Mouse (Mus musculus) left cerebral cortex, adult 18-20 months (tissue): ENCODE data around the gene Slc9a5. TPM values are rescaled to one million over a fixed set of nuclear protein-coding genes. Genes with fewer than 3 reads are reported as not detected.

Experiments used
- DNase-seq, 2 experiments: peaks; one replicate each; pipeline ENCODE4 v3.0.0; 2021 to 2022; ENCODE audit warnings: low spot score in 2 of 2, mixed read lengths in 1 of 2
- total RNA-seq, 2 experiments: library from RNA; stranded (reverse); gene quantifications; 2 replicates each; pipeline ENCODE4 v1.2.3; 2021

The Slc9a5 gene
- total RNA-seq, 2 experiments from 2014 or later = 31.1 to 35.6 TPM

GRCm38 (mm10) chr8:105323183-105323582 lies 25.5 kb upstream of the Slc9a5 start:
- no peak for DNase-seq

- no peak for DNase-seq
Observed at GRCm38 (mm10) chr8:105325641-105326093, 23.0 kb upstream of the Slc9a5 start.

DNA sequence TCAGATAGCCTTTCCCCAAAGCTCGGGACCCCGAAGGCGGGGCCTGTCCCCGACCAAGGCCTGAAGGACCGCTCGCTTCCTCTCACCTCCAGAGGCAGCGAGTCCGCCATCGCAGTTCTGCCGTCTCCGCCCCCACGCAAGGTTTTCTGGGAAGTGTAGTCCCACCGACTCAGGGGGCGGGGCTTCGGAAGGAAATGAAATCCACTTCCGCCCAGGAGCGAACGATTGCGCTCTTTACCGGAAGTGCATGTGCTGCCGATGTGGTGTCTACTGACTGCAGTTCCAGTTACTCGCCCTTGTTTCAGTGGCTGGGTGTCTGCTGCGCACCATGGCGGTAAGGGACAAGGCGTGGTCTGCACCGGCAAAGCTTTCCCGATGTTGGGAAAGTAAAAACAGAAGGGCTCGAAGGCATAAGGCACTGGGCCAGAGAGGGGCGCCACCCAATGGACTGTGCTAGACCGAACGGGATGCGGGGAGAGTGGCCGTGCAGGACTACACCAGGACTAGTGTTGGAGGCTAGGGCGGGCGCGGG lies 22.4 kb upstream of the Slc9a5 start, which contains the start of the genes Lrrc29 and Tmem208:
Gene Lrrc29, minus strand, starts transcription at position 138 of the 532 bp plus-strand sequence.
Gene Tmem208, plus strand, starts transcription at position 214 of the 532 bp plus-strand sequence.
- peak; percentile 97 to 98 for DNase-seq

- no peak for DNase-seq
Observed at GRCm38 (mm10) chr8:105326968-105327367, 21.7 kb upstream of the Slc9a5 start.

- no peak for DNase-seq
Observed at GRCm38 (mm10) chr8:105330325-105330724, 18.3 kb upstream of the Slc9a5 start.

DNA sequence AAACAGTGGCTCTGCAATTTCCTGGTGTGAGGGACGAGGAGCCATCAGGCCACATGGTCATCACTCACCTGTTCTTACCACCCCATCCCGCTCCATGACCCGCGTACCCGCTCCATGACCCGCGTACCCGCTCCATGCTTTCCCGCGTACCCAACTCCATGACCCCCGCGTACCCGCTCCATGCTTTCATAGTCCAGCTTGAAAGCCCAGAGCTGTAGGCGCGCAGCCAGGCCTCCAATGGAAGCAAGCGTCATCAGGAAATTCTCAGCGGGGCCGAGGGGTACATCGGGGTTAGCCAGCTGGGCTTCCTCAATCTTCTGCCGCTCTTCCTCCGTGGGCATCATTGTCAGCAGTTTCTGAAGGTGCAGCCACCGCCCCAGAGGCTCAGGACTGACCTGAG lies 17.2 kb upstream of the Slc9a5 start:
- DNase-seq = no peak

- DNase-seq = no peak
Observed at GRCm38 (mm10) chr8:105331931-105332330, 16.7 kb upstream of the Slc9a5 start.

DNA sequence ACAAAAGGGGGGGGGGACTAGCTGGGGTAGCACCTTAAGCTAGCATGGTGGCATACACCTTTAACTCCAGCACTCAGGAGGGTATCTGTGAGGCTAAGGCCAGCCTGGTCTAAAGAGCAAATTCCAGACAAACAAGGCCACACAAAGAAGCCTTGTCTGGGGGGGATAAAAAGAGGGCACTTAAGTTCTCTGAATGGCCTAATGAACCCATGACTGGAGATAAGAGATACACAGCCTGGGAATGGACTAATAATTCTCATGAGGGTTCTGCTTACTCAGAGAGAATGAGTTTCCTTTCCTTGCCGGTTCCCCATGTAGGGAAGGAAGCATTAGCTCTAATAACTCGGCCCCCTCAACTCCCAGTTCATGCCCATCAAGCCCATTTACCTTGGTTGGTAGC lies 16.1 kb upstream of the Slc9a5 start:
- DNase-seq = no peak

GRCm38 (mm10) chr8:105336373-105337130 lies 12.1 kb upstream of the Slc9a5 start:
- DNase-seq = no peak

DNA sequence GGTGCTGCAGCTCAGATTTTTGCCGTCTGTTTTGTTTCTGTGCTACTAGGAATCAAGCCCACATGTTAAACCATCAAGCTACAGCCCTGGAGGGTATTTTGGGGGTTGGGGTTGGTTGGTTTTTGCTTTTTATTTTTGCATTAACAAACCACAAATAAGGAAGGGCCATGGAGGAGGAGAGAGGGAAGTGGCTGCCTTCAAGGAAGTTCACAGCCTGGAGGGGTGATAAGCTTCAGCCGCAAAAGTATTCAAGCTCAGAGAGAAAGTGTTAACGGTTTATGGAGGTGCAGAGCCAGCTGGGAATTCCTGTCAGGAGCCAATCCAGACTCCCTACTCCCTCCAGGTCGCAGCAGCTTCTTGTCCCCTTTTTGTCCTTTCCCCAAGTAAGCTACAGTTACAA lies 9.7 kb upstream of the Slc9a5 start:
- no peak for DNase-seq

- DNase-seq = no peak
Observed at GRCm38 (mm10) chr8:105339886-105340635, 8.6 kb upstream of the Slc9a5 start.

- DNase-seq = no peak
Observed at GRCm38 (mm10) chr8:105341399-105341798, 7.2 kb upstream of the Slc9a5 start.

- no peak for DNase-seq
Observed at GRCm38 (mm10) chr8:105342768-105343167, 5.9 kb upstream of the Slc9a5 start.

DNA sequence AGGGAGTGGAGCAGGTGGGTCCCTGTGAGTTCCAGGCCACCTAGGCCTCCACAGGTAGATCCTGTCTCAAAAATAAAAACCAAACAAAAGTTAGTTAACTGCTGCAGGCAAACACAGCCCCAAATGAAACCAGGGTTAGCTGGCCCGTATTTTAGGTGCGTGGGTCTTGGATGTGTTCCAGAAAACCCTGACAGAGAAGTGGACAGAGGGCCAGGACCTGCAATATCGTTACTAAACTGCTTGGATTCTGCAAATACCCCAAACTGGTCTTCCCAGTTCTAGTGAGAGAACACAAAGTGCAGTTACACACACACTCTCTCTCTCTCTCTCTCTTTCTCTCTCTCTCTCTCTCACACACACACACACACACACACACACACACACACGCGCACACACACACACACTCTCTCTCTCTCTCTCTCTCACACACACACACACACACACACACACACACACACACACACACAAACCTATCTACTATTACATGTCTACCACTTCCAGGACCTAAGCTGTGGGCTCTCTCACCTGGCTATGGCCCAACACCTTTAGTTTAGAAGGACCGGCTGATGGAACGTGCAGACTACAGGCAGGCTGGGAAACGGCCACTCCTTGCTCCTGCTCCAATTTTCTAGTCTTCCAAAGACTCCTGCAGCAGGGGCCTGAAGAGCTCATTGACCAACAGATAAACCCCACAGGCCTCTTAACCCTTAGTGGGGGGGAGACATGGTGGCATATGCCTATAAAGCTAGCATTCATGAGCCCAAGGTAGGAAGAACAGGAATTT lies 4.7 kb upstream of the Slc9a5 start:
- no peak for DNase-seq

DNA sequence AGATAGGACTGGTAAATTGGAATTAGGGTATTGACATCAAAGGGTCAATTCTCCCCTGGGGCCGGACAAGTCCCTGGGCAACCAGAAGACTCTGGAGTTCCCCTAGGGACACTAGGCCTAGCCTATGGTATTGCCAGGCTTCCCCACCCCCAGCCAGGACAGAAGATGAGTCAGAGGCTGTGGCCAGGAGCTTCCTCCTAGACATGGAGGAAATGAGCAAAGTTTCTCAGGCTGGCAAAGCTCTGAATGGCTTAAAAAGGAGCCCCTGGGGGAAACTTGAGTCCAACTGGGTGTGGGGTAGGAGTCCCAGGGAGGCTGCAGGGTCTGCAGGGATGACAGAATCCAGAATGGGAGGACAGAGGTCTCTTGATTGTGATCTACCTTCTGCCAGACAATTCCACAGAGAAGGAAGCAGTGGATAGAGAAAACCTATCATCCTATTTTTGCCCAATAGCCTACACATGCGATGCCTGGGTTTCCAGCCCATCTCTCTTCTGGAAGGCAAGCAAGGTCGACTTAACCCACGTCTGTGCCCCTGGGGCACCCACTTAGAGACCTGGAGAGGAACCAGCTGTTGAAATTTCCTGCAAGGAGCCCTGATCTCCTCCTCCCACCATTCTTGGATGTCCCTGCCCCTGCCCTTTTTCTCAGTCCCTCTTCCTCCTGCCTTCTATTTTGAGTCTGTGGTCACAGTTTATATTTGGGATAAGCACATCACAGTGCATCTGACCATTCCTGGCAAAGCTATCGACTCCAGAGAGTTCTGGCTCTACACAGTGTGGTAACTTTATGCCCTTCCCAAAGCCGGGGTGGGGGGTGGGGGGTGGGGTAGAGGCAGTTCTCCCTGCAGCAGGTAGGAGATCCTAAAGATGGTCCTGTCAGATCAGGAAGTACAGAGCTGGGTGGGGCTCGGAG lies 3.3 kb upstream of the Slc9a5 start:
- no peak for DNase-seq

- DNase-seq = peak; percentile 48 to 54
Observed at GRCm38 (mm10) chr8:105346611-105347427, 1.8 kb upstream of the Slc9a5 start.

- DNase-seq = peak; percentile 83 to 89
Observed at GRCm38 (mm10) chr8:105347428-105348221, 1.0 kb upstream of the Slc9a5 start, which contains the start of gene Fhod1. TSS of gene Fhod1 (minus strand) at chr8:105347953.

- peak; percentile 25 to 43 for DNase-seq
Observed at GRCm38 (mm10) chr8:105349096-105349771, 591 bp downstream of the Slc9a5 start.
